Mouse (Mus musculus) heart, postnatal 0 days (tissue): Measurements from ENCODE around the gene Dennd6a.

Experiments
- CTCF ChIP-seq: IDR thresholded peaks from 2 replicates; pipeline ENCODE4 v1.5.1; 2016; ENCODE audit warnings: antibody characterized with exemption, control low read depth, low read depth
- EP300 ChIP-seq: IDR thresholded peaks from 2 replicates; pipeline ENCODE4 v1.6.1; 2016; ENCODE audit warnings: antibody characterized with exemption, low read depth

GRCm38 (mm10) chr14:26557581-26557980 is 16.1 kb upstream of the Dennd6a start:
- TF ChIP-seq EP300 (no peak), CTCF (no peak)
